Mouse (Mus musculus) stomach, embryonic 16.5 days (tissue): ENCODE measurements at regions not wholly inside any gene's neighbourhood (a gene's known extent, or its start where the extent isn't known, plus 50 kb on each side); places are given as distances from the start of the nearest gene placed in this dataset.

ENCODE experiments used
- ATAC-seq: fragments of 200-750 bp; cut with Nextera tagmentation; 2 replicates; pipeline ENCODE4 v1.8.0; 2017; ENCODE audit warnings: moderate number of reproducible peaks, moderate TSS enrichment; ENCODE audit not compliant: insufficient read depth, low FRiP score
- H3K27ac ChIP-seq: fragments of 300-500 bp; sonication (generic); 2 replicates; pipeline ENCODE4 v1.5.1; 2014; ENCODE audit warnings: low read length
- H3K27me3 ChIP-seq: fragments of 300-500 bp; sonication (generic); 2 replicates; pipeline ENCODE4 v1.6.1; 2014; ENCODE audit warnings: low read length, control low read depth, mixed read lengths; ENCODE audit not compliant: control insufficient read depth, insufficient read depth
- H3K36me3 ChIP-seq: fragments of 300-500 bp; sonication (generic); 2 replicates; pipeline ENCODE4 v1.6.1; 2014; ENCODE audit warnings: low read length; ENCODE audit not compliant: control insufficient read depth, insufficient read depth
- H3K4me1 ChIP-seq: fragments of 300-500 bp; sonication (generic); 2 replicates; pipeline ENCODE4 v1.6.1; 2014; ENCODE audit warnings: low read length, control low read depth, mixed read lengths; ENCODE audit not compliant: control insufficient read depth, insufficient read depth
- H3K4me2 ChIP-seq: fragments of 300-500 bp; sonication (generic); 2 replicates; pipeline ENCODE4 v1.6.1; 2014; ENCODE audit warnings: low read depth, low read length, mixed read lengths
- H3K4me3 ChIP-seq: fragments of 300-500 bp; sonication (generic); replicated peaks from 2 replicates; pipeline ENCODE4 v1.5.1; 2014; ENCODE audit warnings: mild to moderate bottlenecking, low read length
- H3K9ac ChIP-seq: fragments of 300-500 bp; sonication (generic); 2 replicates; pipeline ENCODE4 v1.6.1; 2014; ENCODE audit warnings: low read length
- H3K9me3 ChIP-seq: fragments of 300-500 bp; sonication (generic); replicated peaks from 2 replicates; pipeline ENCODE4 v1.6.1; 2016; ENCODE audit warnings: low read length, control low read depth; ENCODE audit not compliant: control insufficient read depth
- WGBS: fragments of 180-500 bp; shearing (Covaris S2); extraction: QIAGEN DNeasy Blood & Tissue Kit; methylation state at CpG from one replicate; pipeline ENCODE4 v1.1.7; 2014; 5-methylcytosine and 5-hydroxymethylcytosine counted together

GRCm38 (mm10) chr7:51266879-51267278 is 243.9 kb upstream of the Ano5 start:
- Histone ChIP-seq H3K9ac (no peak overlapping the region), H3K4me2 (no peak overlapping the region), H3K4me3 (no peak overlapping the region), H3K36me3 (no peaks in the 10 kb centered on the region), H3K9me3 (no peaks in the 10 kb centered on the region), H3K4me1 (no peaks in the 10 kb centered on the region), H3K27me3 (no peaks in the 10 kb centered on the region), H3K27ac (no peak overlapping the region)
- WGBS = 64% methylated on average over 5 of the region's 5 CpGs
- ATAC-seq = no peak

- no peak overlapping the region for H3K4me3 ChIP-seq
- no peaks in the 10 kb centered on the region for H3K36me3 ChIP-seq
- no peaks in the 10 kb centered on the region for H3K27me3 ChIP-seq
- WGBS = 44% methylated on average over 4 of the region's 4 CpGs
- no peak for ATAC-seq
- no peaks in the 10 kb centered on the region for H3K9me3 ChIP-seq
- H3K27ac ChIP-seq = no peak overlapping the region
- no peak overlapping the region for H3K4me2 ChIP-seq
- no peak overlapping the region for H3K9ac ChIP-seq
- no peaks in the 10 kb centered on the region for H3K4me1 ChIP-seq
Measured at GRCm38 (mm10) chr7:51268743-51269142, 242.1 kb upstream of the Ano5 start.

- no peaks in the 10 kb centered on the region for H3K4me1 ChIP-seq
- 59% methylated on average over 12 of the region's 12 CpGs for WGBS
- no peak overlapping the region for H3K9ac ChIP-seq
- H3K27ac ChIP-seq = no peak overlapping the region
- no peaks in the 10 kb centered on the region for H3K27me3 ChIP-seq
- H3K4me3 ChIP-seq = no peak overlapping the region
- no peak for ATAC-seq
- H3K9me3 ChIP-seq = no peaks in the 10 kb centered on the region
- no peaks in the 10 kb centered on the region for H3K36me3 ChIP-seq
- no peak overlapping the region for H3K4me2 ChIP-seq
Measured at GRCm38 (mm10) chr7:51270531-51271090, 240.2 kb upstream of the Ano5 start.

GRCm38 (mm10) chr7:51281470-51281869 is 229.4 kb upstream of the Ano5 start:
- Histone ChIP-seq H3K36me3 (no peaks in the 10 kb centered on the region), H3K4me1 (no peaks in the 10 kb centered on the region), H3K4me3 (no peak overlapping the region), H3K4me2 (no peak overlapping the region), H3K27ac (no peak overlapping the region), H3K9ac (no peak overlapping the region), H3K27me3 (no peaks in the 10 kb centered on the region), H3K9me3 (no peaks in the 10 kb centered on the region)
- no peak for ATAC-seq

- Histone ChIP-seq H3K4me2 (no peak overlapping the region), H3K4me1 (no peaks in the 10 kb centered on the region), H3K9ac (no peak overlapping the region), H3K27me3 (no peaks in the 10 kb centered on the region), H3K9me3 (no peaks in the 10 kb centered on the region), H3K4me3 (no peak overlapping the region), H3K36me3 (no peaks in the 10 kb centered on the region), H3K27ac (no peak overlapping the region)
- peak; percentile 25; the same call in 1 of the 2 replicates for ATAC-seq
- 16% methylated on average over 3 of the region's 3 CpGs for WGBS
Measured at GRCm38 (mm10) chr7:51300238-51300637, 210.6 kb upstream of the Ano5 start.

- no peak for ATAC-seq
- no peaks in the 10 kb centered on the region for H3K4me1 ChIP-seq
- H3K4me3 ChIP-seq = no peak overlapping the region
- no peaks in the 10 kb centered on the region for H3K27me3 ChIP-seq
- H3K9me3 ChIP-seq = no peaks in the 10 kb centered on the region
- no peak overlapping the region for H3K27ac ChIP-seq
- H3K36me3 ChIP-seq = no peaks in the 10 kb centered on the region
- H3K9ac ChIP-seq = no peak overlapping the region
- WGBS = 88% methylated on average over 2 of the region's 2 CpGs
- H3K4me2 ChIP-seq = no peak overlapping the region
Measured at GRCm38 (mm10) chr7:51307757-51308156, 203.1 kb upstream of the Ano5 start.

GRCm38 (mm10) chr7:51310191-51310590 is 200.6 kb upstream of the Ano5 start:
- Histone ChIP-seq H3K4me2 (no peak overlapping the region), H3K9me3 (no peaks in the 10 kb centered on the region), H3K4me3 (no peak overlapping the region), H3K4me1 (no peaks in the 10 kb centered on the region), H3K27me3 (no peaks in the 10 kb centered on the region), H3K9ac (no peak overlapping the region), H3K27ac (no peak overlapping the region), H3K36me3 (no peaks in the 10 kb centered on the region)
- no peak for ATAC-seq
- 56% methylated on average over 3 of the region's 3 CpGs for WGBS

GRCm38 (mm10) chr7:51339841-51340540 is 170.8 kb upstream of the Ano5 start:
- Histone ChIP-seq H3K9ac (no peak overlapping the region), H3K27ac (no peak overlapping the region), H3K27me3 (no peaks in the 10 kb centered on the region), H3K36me3 (no peaks in the 10 kb centered on the region), H3K4me2 (no peak overlapping the region), H3K4me1 (no peaks in the 10 kb centered on the region), H3K4me3 (no peak overlapping the region), H3K9me3 (no peaks in the 10 kb centered on the region)
- WGBS = 76% methylated on average over 7 of the region's 7 CpGs
- no peak for ATAC-seq

- Histone ChIP-seq H3K27me3 (no peaks in the 10 kb centered on the region), H3K4me3 (no peak overlapping the region), H3K36me3 (no peaks in the 10 kb centered on the region), H3K4me2 (no peak overlapping the region), H3K9ac (no peak overlapping the region), H3K9me3 (no peaks in the 10 kb centered on the region), H3K27ac (no peak overlapping the region), H3K4me1 (no peaks in the 10 kb centered on the region)
- ATAC-seq = no peak
- 85% methylated on average over 3 of the region's 3 CpGs for WGBS
Measured at GRCm38 (mm10) chr7:51347521-51347920, 163.3 kb upstream of the Ano5 start.
